Mouse (Mus musculus): ENCODE data around the gene Fzd2. TPM values are rescaled to one million over a fixed set of nuclear protein-coding genes. Genes with fewer than 3 reads are reported as not detected.

The Fzd2 gene
- total and polyA plus RNA-seq, 3 experiments, result not detected

DNA sequence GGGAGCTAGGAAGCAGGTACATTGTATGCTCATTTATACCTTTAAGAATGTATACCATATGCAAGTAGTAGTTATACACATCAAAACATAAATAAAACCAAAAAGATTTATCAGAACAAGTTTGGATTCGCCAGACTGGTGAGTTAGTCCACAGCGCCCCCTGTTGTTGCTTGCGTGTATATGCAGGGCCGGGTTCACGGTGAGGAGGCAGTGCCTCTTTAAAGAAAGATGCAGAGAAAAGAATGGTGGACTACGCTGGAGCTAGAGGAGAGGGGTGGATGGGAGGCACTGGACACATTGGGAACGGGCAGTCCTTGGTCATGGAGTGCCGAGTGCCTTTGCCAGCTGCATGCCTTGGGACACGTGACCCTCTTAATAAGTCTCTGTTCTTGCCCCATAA, 47.2 kb downstream of the Fzd2 start:
- DNase-seq (ENCODE audit: low read depth, low spot score), result peak; percentile 79
- Histone ChIP-seq H3K9me3 (replicated peaks; ENCODE audit: insufficient read depth, low read length) (no peaks in the 10 kb centered on the region), H3K27ac (ENCODE audit: control insufficient read depth, low read depth, low read length) (no peak overlapping the region), H3K4me1 (ENCODE audit: control insufficient read depth in 1 of 2, insufficient read depth in 2 of 2, low read length in 2 of 2) (peaks cover 0 to 3% of the 10 kb centered on the region in 2 experiments; a peak in 2 of 4 replicates), H3K4me3 (ENCODE audit: control insufficient read depth in 1 of 2, insufficient read depth in 1 of 2, low read depth in 2 of 2, low read length in 2 of 2) (no peak overlapping the region), H3K9ac (ENCODE audit: control insufficient read depth, low read depth, low read length, poor library complexity, severe bottlenecking) (no peak overlapping the region), H3K27me3 (ENCODE audit: control insufficient read depth in 1 of 2, insufficient read depth in 2 of 2, low read length in 2 of 2) (peaks cover 5 to 9% of the 10 kb centered on the region in 2 experiments), H3K79me2 (ENCODE audit: control insufficient read depth, insufficient read depth, low read length, poor library complexity) (no peaks in the 10 kb centered on the region), H3K36me3 (ENCODE audit: control insufficient read depth in 1 of 2, insufficient read depth in 2 of 2, low read length in 2 of 2) (no peaks in the 10 kb centered on the region)
- TF ChIP-seq MAX (IDR thresholded peaks at IDR 0.05; ENCODE audit: low read length) (no peak), POLR2AphosphoS5 (IDR thresholded peaks at IDR 0.05; ENCODE audit: borderline replicate concordance, low read depth, low read length) (no peak), KAT2A (conservative IDR thresholded peaks at IDR 0.05; ENCODE audit: low read depth, low read length) (no peak), ZNF384 (IDR thresholded peaks at IDR 0.05; ENCODE audit: low read depth, low read length) (peak; percentile 53), ZC3H11A (IDR thresholded peaks at IDR 0.05; ENCODE audit: low read depth, low read length) (peak; percentile 63; the same call in 1 of the 2 replicates), MYC (IDR thresholded peaks at IDR 0.05; ENCODE audit: low read depth, low read length) (no peak), MXI1 (IDR thresholded peaks at IDR 0.05; ENCODE audit: low read depth, low read length) (no peak), ETS1 (IDR thresholded peaks at IDR 0.05; ENCODE audit: low read depth, low read length) (no peak), CTCF (IDR thresholded peaks at IDR 0.05 in 2 of 3, conservative IDR thresholded peaks at IDR 0.05 in 1 of 3; ENCODE audit: control insufficient read depth in 1 of 3, insufficient read depth in 1 of 3, low read depth in 2 of 3, low read length in 3 of 3, poor library complexity in 1 of 3, severe bottlenecking in 1 of 3) (peak; percentile 92 to 94 (median 94)), RAD21 (IDR thresholded peaks at IDR 0.05; ENCODE audit: low read depth, low read length) (peak; percentile 84), TCF12 (IDR thresholded peaks at IDR 0.05; ENCODE audit: low read depth, low read length) (no peak), NELFE (IDR thresholded peaks at IDR 0.05; ENCODE audit: low read depth, low read length) (no peak), TBP (IDR thresholded peaks at IDR 0.05; ENCODE audit: low read depth, low read length) (no peak), SMC3 (IDR thresholded peaks at IDR 0.05; ENCODE audit: low read depth, low read length) (peak; percentile 73), SIN3A (IDR thresholded peaks at IDR 0.05; ENCODE audit: low read length) (no peak), UBTF (IDR thresholded peaks at IDR 0.05; ENCODE audit: borderline replicate concordance, insufficient read depth, low read depth, low read length) (no peak)

DNA sequence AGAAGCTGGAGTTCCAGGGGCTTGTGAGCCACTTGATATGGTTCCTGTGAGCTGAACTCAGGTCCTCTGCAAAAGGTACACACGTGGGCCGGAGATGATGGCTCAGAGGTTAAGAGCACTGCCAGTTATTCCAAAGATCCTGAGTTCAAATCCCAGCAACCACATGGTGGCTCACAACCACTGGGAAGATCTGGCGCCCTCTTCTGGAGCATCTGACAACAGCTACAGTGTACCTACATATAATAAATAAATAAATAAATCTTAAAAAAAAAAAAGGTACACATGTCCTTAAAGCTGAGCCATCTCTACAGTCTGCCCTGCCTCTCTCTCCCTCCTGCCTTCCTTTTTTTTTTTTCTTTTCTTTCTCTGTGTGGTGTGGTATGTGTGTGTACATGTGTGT, 48.6 kb downstream of the Fzd2 start:
- TF ChIP-seq CTCF (IDR thresholded peaks at IDR 0.05 in 2 of 3, conservative IDR thresholded peaks at IDR 0.05 in 1 of 3; ENCODE audit: control insufficient read depth in 1 of 3, insufficient read depth in 1 of 3, low read depth in 2 of 3, low read length in 3 of 3, poor library complexity in 1 of 3, severe bottlenecking in 1 of 3), result peak; percentile 40 to 58 (median 47)
- peak; percentile 80 for TF ChIP-seq ZNF384 (IDR thresholded peaks at IDR 0.05; ENCODE audit: low read depth, low read length)
- TF ChIP-seq MYC (IDR thresholded peaks at IDR 0.05; ENCODE audit: low read depth, low read length), result 0 out of 2 replicates have a peak, but pooled peaks have one; percentile 37
- no peak for TF ChIP-seq SIN3A (IDR thresholded peaks at IDR 0.05; ENCODE audit: low read length)
- TF ChIP-seq EP300 (IDR thresholded peaks at IDR 0.05; ENCODE audit: low read depth in 1 of 2, low read length in 2 of 2), result no peak
- peaks cover 2 to 5% of the 10 kb centered on the region in 2 experiments; a peak in 3 of 4 replicates for H3K27me3 ChIP-seq (ENCODE audit: control insufficient read depth in 1 of 2, insufficient read depth in 2 of 2, low read length in 2 of 2)
- no peak overlapping the region for H3K4me3 ChIP-seq (ENCODE audit: control insufficient read depth in 1 of 2, insufficient read depth in 1 of 2, low read depth in 2 of 2, low read length in 2 of 2)
- H3K27ac ChIP-seq (ENCODE audit: control insufficient read depth, low read depth, low read length), result no peak overlapping the region
- no peaks in the 10 kb centered on the region for H3K79me2 ChIP-seq (ENCODE audit: control insufficient read depth, insufficient read depth, low read length, poor library complexity)
- peaks cover 0 to 4% of the 10 kb centered on the region in 2 experiments; a peak in 2 of 4 replicates for H3K4me1 ChIP-seq (ENCODE audit: control insufficient read depth in 1 of 2, insufficient read depth in 2 of 2, low read length in 2 of 2)
- H3K36me3 ChIP-seq (ENCODE audit: control insufficient read depth in 1 of 2, insufficient read depth in 2 of 2, low read length in 2 of 2), result peaks cover 0 to 4% of the 10 kb centered on the region in 2 experiments; a peak in 2 of 4 replicates
- no peaks in the 10 kb centered on the region for H3K9me3 ChIP-seq (replicated peaks; ENCODE audit: insufficient read depth, low read length)
- DNase-seq (ENCODE audit: low read depth, low spot score), result peak; percentile 58
- no peak overlapping the region for H3K9ac ChIP-seq (ENCODE audit: control insufficient read depth, low read depth, low read length, poor library complexity, severe bottlenecking)

Data from MEL (cell line).